Comparison of ENCODE assay signal across 9 mouse cellular contexts in the genomic region with DNA sequence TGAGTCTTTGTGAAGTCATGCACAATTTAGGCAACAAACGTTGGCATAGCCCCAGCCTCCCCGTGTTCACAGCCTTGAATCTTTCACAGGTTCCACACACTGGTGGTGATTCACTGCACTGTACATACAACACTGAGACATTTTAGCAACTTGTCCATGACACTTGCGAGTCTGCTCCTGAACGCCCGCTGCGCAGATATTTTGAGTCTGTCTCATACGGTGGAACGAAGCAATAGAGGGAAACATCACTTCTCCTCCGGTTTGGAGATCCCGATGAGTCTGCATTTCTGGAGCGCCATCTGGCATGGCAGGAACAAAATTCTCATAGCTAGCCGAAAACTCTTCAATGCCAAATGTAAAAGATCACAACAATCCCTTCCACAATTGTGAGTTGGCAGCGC. TPM values are rescaled to one million over a fixed set of nuclear protein-coding genes. Genes with fewer than 3 reads are reported as not detected.
A peak's percentile ranks its signal among the peaks of the same experiment; 100 is the strongest.
DNase-seq lines count a peak whose midpoint lies in the region; ATAC-seq lines count a peak whose summit lies in the region.
"Had no signal": no experiment of that assay in that cellular context is flagged by ENCODE, and none has a peak within 500 bp of the region (broad histone marks: within the 10 kb centered on the region; RNA-seq: fewer than 3 reads in every experiment).

No protein-coding gene starts in this region.

- H3K27me3 ChIP-seq in forebrain, embryonic 16.5 days (replicated peaks; ENCODE audit: control insufficient read depth, insufficient read depth, low read length), result peaks cover 9% of the 10 kb centered on the region
- peaks cover 21% of the 10 kb centered on the region for H3K27me3 ChIP-seq in forebrain, embryonic 11.5 days (ENCODE audit: control insufficient read depth, insufficient read depth, low read length)
- H3K27me3 ChIP-seq: neural tube, embryonic 12.5 days had no signal

- peak overlapping the region; percentile 15; the same call in 1 of the 2 replicates for H3K27ac ChIP-seq in forebrain, embryonic 16.5 days (ENCODE audit: low read length)
- H3K27ac ChIP-seq in forebrain, embryonic 11.5 days (ENCODE audit: low read depth, low read length), result no peak overlapping the region
- H3K27ac ChIP-seq: neural tube, embryonic 12.5 days had no signal

- peak; percentile 59 for ATAC-seq in forebrain, embryonic 16.5 days
- ATAC-seq in forebrain, embryonic 11.5 days (replicated peaks; ENCODE audit: low FRiP score), result no peak
- no peak for ATAC-seq in erythroid progenitor cell, adult 5-6 weeks (replicated peaks; ENCODE audit: low FRiP score, poor library complexity, severe bottlenecking)

- no peak for DNase-seq in forebrain, embryonic 11.5 days (ENCODE audit: low spot score)
- peak; percentile 62 to 68 for DNase-seq in cerebellum, postnatal 14 days
- peak; percentile 80 to 92 for DNase-seq in layer of hippocampus, adult 18-20 months (ENCODE audit: low spot score in 2 of 2)
- DNase-seq in lung, postnatal 14 days, result peak; percentile 21
- DNase-seq in spleen, postnatal 4 days (ENCODE audit: low spot score in 2 of 2), result no peak
- DNase-seq in ovary, adult 18-20 months (ENCODE audit: low spot score), result no peak

- H3K9me3 ChIP-seq in forebrain, embryonic 16.5 days (ENCODE audit: control insufficient read depth, low read length), result no peaks in the 10 kb centered on the region; the same call in 1 of the 2 replicates
- H3K9me3 ChIP-seq in forebrain, embryonic 11.5 days (ENCODE audit: control insufficient read depth, low read length), result no peaks in the 10 kb centered on the region
- H3K9me3 ChIP-seq: neural tube, embryonic 12.5 days had no signal

- H3K4me2 ChIP-seq in forebrain, embryonic 16.5 days (ENCODE audit: low read length), result no peak overlapping the region
- no peak overlapping the region for H3K4me2 ChIP-seq in forebrain, embryonic 11.5 days (ENCODE audit: low read depth, low read length, severe bottlenecking)
- H3K4me2 ChIP-seq: neural tube, embryonic 12.5 days had no signal

- H3K9ac ChIP-seq in forebrain, embryonic 16.5 days (replicated peaks; ENCODE audit: low read depth, low read length), result no peak overlapping the region
- H3K9ac ChIP-seq in forebrain, embryonic 11.5 days (ENCODE audit: low read length), result no peak overlapping the region
- H3K9ac ChIP-seq: neural tube, embryonic 12.5 days had no signal

- H3K4me3 ChIP-seq in forebrain, embryonic 16.5 days (replicated peaks; ENCODE audit: low read length), result no peak overlapping the region
- no peak overlapping the region for H3K4me3 ChIP-seq in forebrain, embryonic 11.5 days (ENCODE audit: low read depth, low read length)
- H3K4me3 ChIP-seq: neural tube, embryonic 12.5 days had no signal

- no peaks in the 10 kb centered on the region for H3K36me3 ChIP-seq in forebrain, embryonic 16.5 days (ENCODE audit: control insufficient read depth, insufficient read depth)
- H3K36me3 ChIP-seq in forebrain, embryonic 11.5 days (ENCODE audit: control insufficient read depth, insufficient read depth, low read length), result no peaks in the 10 kb centered on the region
- H3K36me3 ChIP-seq: neural tube, embryonic 12.5 days had no signal

- peaks cover 29% of the 10 kb centered on the region for H3K4me1 ChIP-seq in forebrain, embryonic 16.5 days (replicated peaks; ENCODE audit: control insufficient read depth, insufficient read depth, low read length)
- peaks cover 13% of the 10 kb centered on the region for H3K4me1 ChIP-seq in forebrain, embryonic 11.5 days (replicated peaks; ENCODE audit: control insufficient read depth, insufficient read depth, low read length)

- 55% methylated on average over 13 of the region's 13 CpGs for WGBS in forebrain, embryonic 16.5 days
- WGBS in forebrain, embryonic 11.5 days, result 94% methylated on average over 13 of the region's 13 CpGs

RNA-seq across cellular contexts. Expression of a gene that starts 57.7 kb away (rescaled TPM):
- 35.8 and 37.3 TPM in 2 replicates for polyA plus RNA-seq in forebrain, embryonic 16.5 days (2015; fragmentation: Nextera tagmentation; extraction: Ambion mirVana)
- 51.3 and 53.9 TPM in 2 replicates for polyA plus RNA-seq in forebrain, embryonic 11.5 days (2014; fragmentation: Nextera tagmentation; extraction: Ambion mirVana)
- 10 to 100 TPM; 43.4 to 47.1 TPM for total RNA-seq in layer of hippocampus, adult 18-20 months (2021)
- total RNA-seq in erythroid progenitor cell, adult 5-6 weeks (2015; ENCODE audit: low replicate concordance), result 35.2 and 38.6 TPM in 2 replicates
- 41.8 and 57.6 TPM in 2 replicates for total RNA-seq in erythroid progenitor cell, adult 5-6 weeks (2017; ENCODE audit: low replicate concordance)

Comparison
In these comparisons a context has a peak if more than half of its experiments do, and no peak if none do; other contexts are left out.
1. DNase-seq: peak in cerebellum, postnatal 14 days (2 of 2), layer of hippocampus, adult 18-20 months (2 of 2) and lung, postnatal 14 days (single experiment); none in forebrain, embryonic 11.5 days (single experiment), spleen, postnatal 4 days (0 of 2) and ovary, adult 18-20 months (single experiment).